Mouse (Mus musculus): Measurements from ENCODE around the gene Mical3.
A peak's percentile ranks its signal among the peaks of the same experiment; 100 is the strongest.

The Mical3 gene

GRCm38 (mm10) chr6:121109998-121110603, 20.7 kb downstream of the Mical3 start:
- DNase-seq (ENCODE audit: low spot score): peak; percentile 85

- DNase-seq (ENCODE audit: low spot score): peak; percentile 44
These were observed 21.4 kb downstream of the Mical3 start for GRCm38 (mm10) chr6:121109181-121109981.

GRCm38 (mm10) chr6:121108075-121108474, 22.7 kb downstream of the Mical3 start:
- DNase-seq (ENCODE audit: low spot score): no peak

GRCm38 (mm10) chr6:121106711-121107405, 23.9 kb downstream of the Mical3 start:
- DNase-seq (ENCODE audit: low spot score): no peak

GRCm38 (mm10) chr6:121105726-121106125, 25.1 kb downstream of the Mical3 start:
- DNase-seq (ENCODE audit: low spot score): no peak

GRCm38 (mm10) chr6:121103406-121104171, 27.2 kb downstream of the Mical3 start:
- no peak for DNase-seq (ENCODE audit: low spot score)

GRCm38 (mm10) chr6:121102941-121103340, 27.9 kb downstream of the Mical3 start:
- no peak for DNase-seq (ENCODE audit: low spot score)

GRCm38 (mm10) chr6:121102084-121102483, 28.7 kb downstream of the Mical3 start:
- no peak for DNase-seq (ENCODE audit: low spot score)

GRCm38 (mm10) chr6:121101201-121101600, 29.6 kb downstream of the Mical3 start:
- no peak for DNase-seq (ENCODE audit: low spot score)

GRCm38 (mm10) chr6:121099831-121100230, 31.0 kb downstream of the Mical3 start:
- DNase-seq (ENCODE audit: low spot score): no peak

GRCm38 (mm10) chr6:121099228-121099608, 31.6 kb downstream of the Mical3 start:
- no peak for DNase-seq (ENCODE audit: low spot score)

GRCm38 (mm10) chr6:121098511-121099227, 32.1 kb downstream of the Mical3 start:
- no peak for DNase-seq (ENCODE audit: low spot score)

- no peak for DNase-seq (ENCODE audit: low spot score)
These were observed 32.7 kb downstream of the Mical3 start for GRCm38 (mm10) chr6:121098109-121098508.

GRCm38 (mm10) chr6:121096862-121097261, 33.9 kb downstream of the Mical3 start:
- DNase-seq (ENCODE audit: low spot score): no peak

- no peak for DNase-seq (ENCODE audit: low spot score)
These were observed 34.4 kb downstream of the Mical3 start for GRCm38 (mm10) chr6:121096390-121096789.

- DNase-seq (ENCODE audit: low spot score): peak; percentile 64
These were observed 37.0 kb downstream of the Mical3 start for GRCm38 (mm10) chr6:121093662-121094408.

- DNase-seq (ENCODE audit: low spot score): no peak
These were observed 40.0 kb downstream of the Mical3 start for GRCm38 (mm10) chr6:121090786-121091185.

- DNase-seq (ENCODE audit: low spot score): no peak
These were observed 43.1 kb downstream of the Mical3 start for GRCm38 (mm10) chr6:121087586-121088245.

- no peak for DNase-seq (ENCODE audit: low spot score)
These were observed 43.7 kb downstream of the Mical3 start for GRCm38 (mm10) chr6:121087127-121087526.

GRCm38 (mm10) chr6:121086226-121086625, 44.6 kb downstream of the Mical3 start:
- no peak for DNase-seq (ENCODE audit: low spot score)
